Mouse (Mus musculus): ENCODE measurements around the gene Cib2. TPM values are rescaled to one million over a fixed set of nuclear protein-coding genes. Genes with fewer than 3 reads are reported as not detected.

Cib2 gene
- total and polyA plus RNA-seq, 3 experiments: 0.08 TPM; not detected in 2

DNA sequence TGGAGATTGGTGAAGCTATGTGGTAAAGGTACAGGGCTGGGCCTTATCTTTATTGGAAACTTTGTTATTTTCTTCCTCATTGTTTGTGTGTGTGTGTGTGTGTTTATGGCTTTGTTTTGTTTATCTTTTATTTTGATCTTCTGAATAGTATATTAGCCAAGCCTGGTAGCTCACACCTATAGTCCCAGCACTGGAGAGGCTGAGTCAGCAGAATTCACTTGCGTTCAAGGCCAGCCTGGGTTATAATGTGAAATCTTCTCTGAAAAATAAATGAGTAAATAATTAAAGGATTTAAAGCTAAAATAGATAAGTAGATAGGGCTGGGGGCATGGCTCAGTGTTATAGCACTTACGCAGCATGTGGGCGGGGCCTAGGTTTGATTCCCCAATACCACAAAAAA lies 21.8 kb downstream of the Cib2 start:
- TF ChIP-seq GATA1 (IDR thresholded peaks at IDR 0.05; ENCODE audit: borderline replicate concordance, low read length) (no peak), POLR2AphosphoS5 (IDR thresholded peaks at IDR 0.05; ENCODE audit: insufficient replicate concordance, low read depth, low read length) (no peak), GATA2 (IDR thresholded peaks at IDR 0.05; ENCODE audit: borderline replicate concordance, low read depth, low read length) (no peak), CTCF (IDR thresholded peaks at IDR 0.05; ENCODE audit: low read depth, low read length) (no peak), TAL1 (conservative IDR thresholded peaks at IDR 0.05; ENCODE audit: low read depth, low read length) (no peak)
- H3K36me3 ChIP-seq (replicated peaks): no peaks in the 10 kb centered on the region
- H3K4me3 ChIP-seq (ENCODE audit: low read depth, low read length): no peak overlapping the region
- H3K4me1 ChIP-seq (ENCODE audit: insufficient read depth, low read depth, low read length): no peaks in the 10 kb centered on the region
- ATAC-seq (ENCODE audit: extremely low read depth, insufficient number of reproducible peaks, low FRiP score, poor library complexity, severe bottlenecking): no peak
- no peak for DNase-seq (ENCODE audit: low spot score)
- H3K27me3 ChIP-seq (ENCODE audit: insufficient read depth, low read length): peaks cover 22% of the 10 kb centered on the region
- no peaks in the 10 kb centered on the region for H3K9me3 ChIP-seq (replicated peaks)

GRCm38 (mm10) chr9:54537480-54537879 lies 22.5 kb downstream of the Cib2 start:
- H3K27me3 ChIP-seq (ENCODE audit: insufficient read depth, low read length): peaks cover 15% of the 10 kb centered on the region
- DNase-seq (ENCODE audit: low spot score) (no peak), ATAC-seq (ENCODE audit: extremely low read depth, insufficient number of reproducible peaks, low FRiP score, poor library complexity, severe bottlenecking) (no peak)
- H3K4me1 ChIP-seq (ENCODE audit: insufficient read depth, low read depth, low read length): no peaks in the 10 kb centered on the region
- H3K9me3 ChIP-seq (replicated peaks): no peaks in the 10 kb centered on the region
- H3K4me3 ChIP-seq (ENCODE audit: low read depth, low read length): no peak overlapping the region
- TF ChIP-seq CTCF (IDR thresholded peaks at IDR 0.05; ENCODE audit: low read depth, low read length) (no peak), TAL1 (conservative IDR thresholded peaks at IDR 0.05; ENCODE audit: low read depth, low read length) (no peak), POLR2AphosphoS5 (IDR thresholded peaks at IDR 0.05; ENCODE audit: insufficient replicate concordance, low read depth, low read length) (no peak), GATA1 (IDR thresholded peaks at IDR 0.05; ENCODE audit: borderline replicate concordance, low read length) (no peak), GATA2 (IDR thresholded peaks at IDR 0.05; ENCODE audit: borderline replicate concordance, low read depth, low read length) (no peak)
- H3K36me3 ChIP-seq (replicated peaks): no peaks in the 10 kb centered on the region

GRCm38 (mm10) chr9:54537030-54537429 lies 23.0 kb downstream of the Cib2 start:
- H3K36me3 ChIP-seq (replicated peaks): no peaks in the 10 kb centered on the region
- H3K4me3 ChIP-seq (ENCODE audit: low read depth, low read length): no peak overlapping the region
- peaks cover 13% of the 10 kb centered on the region for H3K27me3 ChIP-seq (ENCODE audit: insufficient read depth, low read length)
- no peaks in the 10 kb centered on the region for H3K4me1 ChIP-seq (ENCODE audit: insufficient read depth, low read depth, low read length)
- DNase-seq (ENCODE audit: low spot score) (no peak), ATAC-seq (ENCODE audit: extremely low read depth, insufficient number of reproducible peaks, low FRiP score, poor library complexity, severe bottlenecking) (no peak)
- H3K9me3 ChIP-seq (replicated peaks): no peaks in the 10 kb centered on the region
- no peak for TF ChIP-seq GATA1 (IDR thresholded peaks at IDR 0.05; ENCODE audit: borderline replicate concordance, low read length)
- TF ChIP-seq GATA2 (IDR thresholded peaks at IDR 0.05; ENCODE audit: borderline replicate concordance, low read depth, low read length): no peak
- TF ChIP-seq POLR2AphosphoS5 (IDR thresholded peaks at IDR 0.05; ENCODE audit: insufficient replicate concordance, low read depth, low read length): no peak
- no peak for TF ChIP-seq CTCF (IDR thresholded peaks at IDR 0.05; ENCODE audit: low read depth, low read length)
- no peak for TF ChIP-seq TAL1 (conservative IDR thresholded peaks at IDR 0.05; ENCODE audit: low read depth, low read length)

DNA sequence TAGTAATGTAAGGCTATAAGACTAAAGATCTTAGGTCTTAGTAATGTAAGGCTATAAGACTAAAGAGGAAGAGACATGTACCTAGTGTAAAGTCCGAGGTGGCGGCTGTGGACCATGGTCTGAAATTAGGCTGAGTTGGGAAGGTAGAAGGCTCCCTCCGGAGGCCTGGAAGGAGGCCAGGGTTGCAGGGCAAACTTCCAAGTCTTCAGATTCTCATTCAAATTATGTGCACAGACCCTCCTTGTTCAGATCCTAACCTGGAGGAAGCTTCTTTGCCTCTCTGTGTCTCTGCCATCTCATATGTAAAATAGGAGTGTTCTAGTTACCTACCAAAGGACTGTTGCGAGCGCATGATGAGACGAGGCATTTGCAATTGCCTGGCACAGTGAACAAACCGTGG lies 23.8 kb downstream of the Cib2 start:
- TF ChIP-seq GATA1 (IDR thresholded peaks at IDR 0.05; ENCODE audit: borderline replicate concordance, low read length): no peak
- TF ChIP-seq GATA2 (IDR thresholded peaks at IDR 0.05; ENCODE audit: borderline replicate concordance, low read depth, low read length): no peak
- TF ChIP-seq POLR2AphosphoS5 (IDR thresholded peaks at IDR 0.05; ENCODE audit: insufficient replicate concordance, low read depth, low read length): no peak
- no peak for TF ChIP-seq TAL1 (conservative IDR thresholded peaks at IDR 0.05; ENCODE audit: low read depth, low read length)
- no peak for TF ChIP-seq CTCF (IDR thresholded peaks at IDR 0.05; ENCODE audit: low read depth, low read length)

GRCm38 (mm10) chr9:54533975-54534374 lies 26.0 kb downstream of the Cib2 start:
- H3K4me1 ChIP-seq (ENCODE audit: insufficient read depth, low read depth, low read length): no peaks in the 10 kb centered on the region
- H3K36me3 ChIP-seq (replicated peaks): no peaks in the 10 kb centered on the region
- H3K9me3 ChIP-seq (replicated peaks): no peaks in the 10 kb centered on the region
- peaks cover 6% of the 10 kb centered on the region for H3K27me3 ChIP-seq (ENCODE audit: insufficient read depth, low read length)
- no peak for DNase-seq (ENCODE audit: low spot score)
- H3K4me3 ChIP-seq (ENCODE audit: low read depth, low read length): no peak overlapping the region
- TF ChIP-seq TAL1 (conservative IDR thresholded peaks at IDR 0.05; ENCODE audit: low read depth, low read length) (no peak), POLR2AphosphoS5 (IDR thresholded peaks at IDR 0.05; ENCODE audit: insufficient replicate concordance, low read depth, low read length) (no peak), CTCF (IDR thresholded peaks at IDR 0.05; ENCODE audit: low read depth, low read length) (no peak), GATA1 (IDR thresholded peaks at IDR 0.05; ENCODE audit: borderline replicate concordance, low read length) (no peak), GATA2 (IDR thresholded peaks at IDR 0.05; ENCODE audit: borderline replicate concordance, low read depth, low read length) (no peak)
- no peak for ATAC-seq (ENCODE audit: extremely low read depth, insufficient number of reproducible peaks, low FRiP score, poor library complexity, severe bottlenecking)

More for the DNA sequence above, 23.8 kb downstream of the Cib2 start:
- no peak overlapping the region for H3K4me3 ChIP-seq (ENCODE audit: low read depth, low read length)
- ATAC-seq (ENCODE audit: extremely low read depth, insufficient number of reproducible peaks, low FRiP score, poor library complexity, severe bottlenecking): no peak
- H3K9me3 ChIP-seq (replicated peaks): no peaks in the 10 kb centered on the region
- H3K27me3 ChIP-seq (ENCODE audit: insufficient read depth, low read length): peaks cover 9% of the 10 kb centered on the region
- no peak for DNase-seq (ENCODE audit: low spot score)
- H3K4me1 ChIP-seq (ENCODE audit: insufficient read depth, low read depth, low read length): no peaks in the 10 kb centered on the region
- H3K36me3 ChIP-seq (replicated peaks): no peaks in the 10 kb centered on the region

DNA sequence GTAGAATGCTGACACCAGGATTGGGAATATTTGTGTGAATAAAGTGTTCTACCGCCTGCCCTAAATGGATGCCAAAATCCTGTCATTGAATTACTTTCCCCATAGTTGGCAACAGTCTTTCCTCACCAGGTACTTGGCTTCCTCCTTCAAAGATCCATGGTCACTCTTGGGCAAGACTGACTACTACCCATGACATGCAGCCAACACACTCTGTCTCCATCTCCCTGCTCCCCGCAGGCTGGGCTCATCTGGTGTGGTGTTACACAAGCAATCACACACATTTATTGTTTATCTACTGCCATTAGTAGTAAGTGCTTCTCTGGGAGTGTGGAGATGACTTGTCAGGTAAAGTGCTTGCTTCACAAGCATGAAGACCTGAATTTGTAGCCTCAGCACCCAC lies 27.1 kb downstream of the Cib2 start:
- no peaks in the 10 kb centered on the region for H3K9me3 ChIP-seq (replicated peaks)
- no peaks in the 10 kb centered on the region for H3K4me1 ChIP-seq (ENCODE audit: insufficient read depth, low read depth, low read length)
- H3K36me3 ChIP-seq (replicated peaks): no peaks in the 10 kb centered on the region
- no peak overlapping the region for H3K4me3 ChIP-seq (ENCODE audit: low read depth, low read length)
- DNase-seq (ENCODE audit: low spot score) (no peak), ATAC-seq (ENCODE audit: extremely low read depth, insufficient number of reproducible peaks, low FRiP score, poor library complexity, severe bottlenecking) (no peak)
- no peak for TF ChIP-seq CTCF (IDR thresholded peaks at IDR 0.05; ENCODE audit: low read depth, low read length)
- peaks cover 3% of the 10 kb centered on the region; the same call in 1 of the 2 replicates for H3K27me3 ChIP-seq (ENCODE audit: insufficient read depth, low read length)

GRCm38 (mm10) chr9:54531421-54531820 lies 28.6 kb downstream of the Cib2 start:
- Histone ChIP-seq H3K9me3 (replicated peaks) (no peaks in the 10 kb centered on the region), H3K27me3 (ENCODE audit: insufficient read depth, low read length) (peaks cover 5% of the 10 kb centered on the region; the same call in 1 of the 2 replicates), H3K36me3 (replicated peaks) (no peaks in the 10 kb centered on the region), H3K4me3 (ENCODE audit: low read depth, low read length) (no peak overlapping the region), H3K4me1 (ENCODE audit: insufficient read depth, low read depth, low read length) (no peaks in the 10 kb centered on the region)
- no peak for ATAC-seq (ENCODE audit: extremely low read depth, insufficient number of reproducible peaks, low FRiP score, poor library complexity, severe bottlenecking)
- DNase-seq (ENCODE audit: low spot score): no peak
- TF ChIP-seq POLR2AphosphoS5 (IDR thresholded peaks at IDR 0.05; ENCODE audit: insufficient replicate concordance, low read depth, low read length): no peak
- TF ChIP-seq CTCF (IDR thresholded peaks at IDR 0.05; ENCODE audit: low read depth, low read length): no peak
- no peak for TF ChIP-seq GATA2 (IDR thresholded peaks at IDR 0.05; ENCODE audit: borderline replicate concordance, low read depth, low read length)
- no peak for TF ChIP-seq GATA1 (IDR thresholded peaks at IDR 0.05; ENCODE audit: borderline replicate concordance, low read length)
- no peak for TF ChIP-seq TAL1 (conservative IDR thresholded peaks at IDR 0.05; ENCODE audit: low read depth, low read length)
